Mouse (Mus musculus) hindbrain, postnatal 0 days (tissue): ENCODE measurements around the gene Brca2. TPM values are rescaled to one million over a fixed set of nuclear protein-coding genes. Genes with fewer than 3 reads are reported as not detected.

Source experiments
- ATAC-seq: fragments of 200-750 bp; cut with Nextera tagmentation; 2 replicates; pipeline ENCODE4 v1.8.0; 2017; ENCODE audit warnings: mild to moderate bottlenecking, moderate TSS enrichment, moderate library complexity
- DNase-seq: peaks from one replicate; pipeline ENCODE4 v3.0.0-alpha.2; 2015; ENCODE audit warnings: low spot score
- H3K27ac ChIP-seq: fragments of 300-500 bp; sonication (generic); 2 replicates; pipeline ENCODE4 v1.5.1; 2014; ENCODE audit warnings: mild to moderate bottlenecking
- H3K27me3 ChIP-seq: fragments of 300-500 bp; sonication (generic); 2 replicates; pipeline ENCODE4 v1.6.1; 2014; ENCODE audit warnings: low read length, mixed read lengths; ENCODE audit not compliant: insufficient read depth
- H3K36me3 ChIP-seq: fragments of 300-500 bp; sonication (generic); 2 replicates; pipeline ENCODE4 v1.6.1; 2014; ENCODE audit warnings: low read length, mixed read lengths; ENCODE audit not compliant: insufficient read depth
- H3K4me1 ChIP-seq: fragments of 300-500 bp; sonication (generic); 2 replicates; pipeline ENCODE4 v1.6.1; 2014; ENCODE audit warnings: antibody characterized with exemption, low read length, mixed read lengths; ENCODE audit not compliant: insufficient read depth
- H3K4me2 ChIP-seq: fragments of 300-500 bp; sonication (generic); 2 replicates; pipeline ENCODE4 v1.6.1; 2014; ENCODE audit warnings: low read depth, mild to moderate bottlenecking, low read length, moderate library complexity, mixed read lengths
- H3K4me3 ChIP-seq: fragments of 300-500 bp; sonication (generic); 2 replicates; pipeline ENCODE4 v1.5.1; 2014; ENCODE audit warnings: low read length
- H3K9ac ChIP-seq: fragments of 300-500 bp; sonication (generic); replicated peaks from 2 replicates; pipeline ENCODE4 v1.6.1; 2014; ENCODE audit warnings: mild to moderate bottlenecking, low read length, moderate library complexity, mixed read lengths
- H3K9me3 ChIP-seq: fragments of 300-500 bp; sonication (generic); 2 replicates; pipeline ENCODE4 v1.6.1; 2016; ENCODE audit warnings: low read length, mixed read lengths
- CTCF ChIP-seq: IDR thresholded peaks from 2 replicates; pipeline ENCODE4 v1.5.1; 2016; ENCODE audit warnings: antibody characterized with exemption, control low read depth, low read depth
- WGBS: fragments of 180-500 bp; shearing (Covaris S2); extraction: QIAGEN DNeasy Blood & Tissue Kit; methylation state at CpG from one replicate; pipeline ENCODE4 v1.1.7; 2014; 5-methylcytosine and 5-hydroxymethylcytosine counted together
- polyA plus RNA-seq: library from polyadenylated mRNA; unstranded; fragments of >200 nt; fragmentation: Nextera tagmentation; extraction: Ambion mirVana; gene quantifications from 2 replicates; pipeline ENCODE4 v1.2.1, GENCODE M21; 2015
- total RNA-seq: library from RNA; depleted of rRNA; stranded (reverse); fragments of >200 nt; gene quantifications from 2 replicates; pipeline ENCODE4 v1.2.3, GENCODE M21; 2014

The Brca2 gene
- total and polyA plus RNA-seq, 2 experiments from 2014 or later = 4.8 to 14.5 TPM

GRCm38 (mm10) chr5:150576832-150577231, 54.4 kb downstream of the Brca2 start:
- H3K27me3 ChIP-seq = no peaks in the 10 kb centered on the region
- H3K27ac ChIP-seq = no peak overlapping the region
- H3K9ac ChIP-seq = no peak overlapping the region
- H3K4me3 ChIP-seq = no peak overlapping the region
- ATAC-seq = no peak
- 82% methylated on average over 11 of the region's 11 CpGs for WGBS
- no peaks in the 10 kb centered on the region for H3K4me1 ChIP-seq
- no peak for TF ChIP-seq CTCF
- no peak for DNase-seq
- peaks cover 13% of the 10 kb centered on the region; the same call in 1 of the 2 replicates for H3K36me3 ChIP-seq
- no peak overlapping the region for H3K4me2 ChIP-seq
- no peaks in the 10 kb centered on the region for H3K9me3 ChIP-seq

GRCm38 (mm10) chr5:150578613-150579171, 56.3 kb downstream of the Brca2 start:
- DNase-seq (no peak), ATAC-seq (no peak)
- H3K9me3 ChIP-seq = no peaks in the 10 kb centered on the region
- 77% methylated on average over 6 of the region's 6 CpGs for WGBS
- no peaks in the 10 kb centered on the region for H3K36me3 ChIP-seq
- H3K9ac ChIP-seq = no peak overlapping the region
- H3K27ac ChIP-seq = no peak overlapping the region
- H3K4me3 ChIP-seq = no peak overlapping the region
- H3K4me2 ChIP-seq = no peak overlapping the region
- H3K4me1 ChIP-seq = no peaks in the 10 kb centered on the region
- H3K27me3 ChIP-seq = no peaks in the 10 kb centered on the region
- TF ChIP-seq CTCF = no peak

GRCm38 (mm10) chr5:150581180-150581579, 58.8 kb downstream of the Brca2 start:
- Histone ChIP-seq H3K4me3 (no peak overlapping the region), H3K9ac (no peak overlapping the region), H3K4me2 (no peak overlapping the region), H3K9me3 (no peaks in the 10 kb centered on the region), H3K4me1 (no peaks in the 10 kb centered on the region), H3K36me3 (no peaks in the 10 kb centered on the region), H3K27ac (no peak overlapping the region), H3K27me3 (no peaks in the 10 kb centered on the region)
- no peak for TF ChIP-seq CTCF
- 68% methylated on average over 6 of the region's 6 CpGs for WGBS
- 0 out of 2 replicates have a peak, but pooled peaks have one; percentile 59 for ATAC-seq
- peak; percentile 32 for DNase-seq

GRCm38 (mm10) chr5:150583181-150583580, 60.8 kb downstream of the Brca2 start:
- Histone ChIP-seq H3K4me1 (no peaks in the 10 kb centered on the region), H3K36me3 (no peaks in the 10 kb centered on the region), H3K4me3 (no peak overlapping the region), H3K9me3 (no peaks in the 10 kb centered on the region), H3K27ac (no peak overlapping the region), H3K9ac (no peak overlapping the region), H3K4me2 (no peak overlapping the region), H3K27me3 (no peaks in the 10 kb centered on the region)
- no peak for ATAC-seq
- no peak for DNase-seq
- no peak for TF ChIP-seq CTCF
- WGBS = 75% methylated on average over 5 of the region's 5 CpGs

- Histone ChIP-seq H3K27me3 (no peaks in the 10 kb centered on the region), H3K4me1 (no peaks in the 10 kb centered on the region), H3K4me3 (no peak overlapping the region), H3K9ac (no peak overlapping the region), H3K4me2 (no peak overlapping the region), H3K36me3 (no peaks in the 10 kb centered on the region), H3K27ac (no peak overlapping the region), H3K9me3 (no peaks in the 10 kb centered on the region)
- 62% methylated on average over 5 of the region's 5 CpGs for WGBS
- no peak for DNase-seq
- no peak for TF ChIP-seq CTCF
- ATAC-seq = peak; percentile 51; the same call in 1 of the 2 replicates
Observed at GRCm38 (mm10) chr5:150583622-150584336, 61.3 kb downstream of the Brca2 start.

- no peaks in the 10 kb centered on the region for H3K27me3 ChIP-seq
- 47% methylated on average over 6 of the region's 6 CpGs for WGBS
- H3K4me1 ChIP-seq = no peaks in the 10 kb centered on the region
- ATAC-seq (no peak), DNase-seq (no peak)
- H3K4me2 ChIP-seq = no peak overlapping the region
- H3K36me3 ChIP-seq = no peaks in the 10 kb centered on the region
- no peak overlapping the region for H3K27ac ChIP-seq
- no peaks in the 10 kb centered on the region for H3K9me3 ChIP-seq
- no peak overlapping the region for H3K4me3 ChIP-seq
- TF ChIP-seq CTCF = no peak
- H3K9ac ChIP-seq = no peak overlapping the region
Observed at GRCm38 (mm10) chr5:150584337-150584729, 61.9 kb downstream of the Brca2 start.

- Histone ChIP-seq H3K9ac (no peak overlapping the region), H3K36me3 (no peaks in the 10 kb centered on the region), H3K4me1 (no peaks in the 10 kb centered on the region), H3K4me3 (no peak overlapping the region), H3K27ac (no peak overlapping the region), H3K9me3 (no peaks in the 10 kb centered on the region), H3K27me3 (no peaks in the 10 kb centered on the region), H3K4me2 (no peak overlapping the region)
- WGBS = 88% methylated on average over 2 of the region's 2 CpGs
- DNase-seq (no peak), ATAC-seq (no peak)
- no peak for TF ChIP-seq CTCF
Observed at GRCm38 (mm10) chr5:150589945-150590344, 67.5 kb downstream of the Brca2 start.
